Mouse (Mus musculus) liver, postnatal 0 days (tissue): Measurements from ENCODE around the gene Zfhx3. TPM values are rescaled to one million over a fixed set of nuclear protein-coding genes. Genes with fewer than 3 reads are reported as not detected.

Source experiments
- ATAC-seq: fragments of 200-750 bp; cut with Nextera tagmentation; 2 replicates; pipeline ENCODE4 v1.8.0; 2017; ENCODE audit warnings: mild to moderate bottlenecking, moderate library complexity
- DNase-seq: peaks from one replicate; pipeline ENCODE4 v3.0.0-alpha.2; 2016
- H3K27ac ChIP-seq: fragments of 300-500 bp; sonication (generic); 2 replicates; pipeline ENCODE4 v1.5.1; 2014; ENCODE audit warnings: antibody characterized with exemption, moderate library complexity, mild to moderate bottlenecking, low read depth
- H3K27me3 ChIP-seq: fragments of 300-500 bp; sonication (generic); 2 replicates; pipeline ENCODE4 v1.6.1; 2014; ENCODE audit warnings: low read length, control low read depth, mixed read lengths; ENCODE audit not compliant: insufficient read depth
- H3K36me3 ChIP-seq: fragments of 300-500 bp; sonication (generic); replicated peaks from 2 replicates; pipeline ENCODE4 v1.6.1; 2014; ENCODE audit warnings: mild to moderate bottlenecking, control low read depth, low read length, moderate library complexity, mixed read lengths; ENCODE audit not compliant: insufficient read depth
- H3K4me1 ChIP-seq: fragments of 300-500 bp; sonication (generic); 2 replicates; pipeline ENCODE4 v1.6.1; 2014; ENCODE audit warnings: antibody characterized with exemption, mild to moderate bottlenecking, control low read depth; ENCODE audit not compliant: insufficient read depth
- H3K4me2 ChIP-seq: fragments of 300-500 bp; sonication (generic); 2 replicates; pipeline ENCODE4 v1.6.1; 2014; ENCODE audit warnings: low read depth, mild to moderate bottlenecking, low read length, moderate library complexity, mixed read lengths
- H3K4me3 ChIP-seq: fragments of 300-500 bp; sonication (generic); 2 replicates; pipeline ENCODE4 v1.5.1; 2014; ENCODE audit warnings: low read depth, low read length
- H3K9ac ChIP-seq: fragments of 300-500 bp; sonication (generic); replicated peaks from 2 replicates; pipeline ENCODE4 v1.6.1; 2014; ENCODE audit warnings: mild to moderate bottlenecking, moderate library complexity
- H3K9me3 ChIP-seq: fragments of 300-500 bp; sonication (generic); 2 replicates; pipeline ENCODE4 v1.6.1; 2016; ENCODE audit warnings: mild to moderate bottlenecking, control low read depth, low read length, mixed read lengths
- CTCF ChIP-seq: sonication (generic); IDR thresholded peaks from 2 replicates; pipeline ENCODE4 v1.5.1; 2016; ENCODE audit warnings: antibody characterized with exemption, low read depth
- EP300 ChIP-seq: IDR thresholded peaks from 2 replicates; pipeline ENCODE4 v1.6.1; 2016; ENCODE audit warnings: antibody characterized with exemption, low read depth, mild to moderate bottlenecking
- WGBS: fragments of 180-500 bp; shearing (Covaris S2); extraction: QIAGEN DNeasy Blood & Tissue Kit; methylation state at CpG from one replicate; pipeline ENCODE4 v1.1.7; 2014; ENCODE audit not compliant: insufficient replicate concordance; 5-methylcytosine and 5-hydroxymethylcytosine counted together
- polyA plus RNA-seq: library from polyadenylated mRNA; unstranded; fragments of >200 nt; fragmentation: Nextera tagmentation; extraction: Ambion mirVana; gene quantifications from 2 replicates; pipeline ENCODE4 v1.2.1, GENCODE M21; 2015

Zfhx3 gene
- polyA plus RNA-seq, 1 experiment from 2014 or later = 1.2 TPM

DNA sequence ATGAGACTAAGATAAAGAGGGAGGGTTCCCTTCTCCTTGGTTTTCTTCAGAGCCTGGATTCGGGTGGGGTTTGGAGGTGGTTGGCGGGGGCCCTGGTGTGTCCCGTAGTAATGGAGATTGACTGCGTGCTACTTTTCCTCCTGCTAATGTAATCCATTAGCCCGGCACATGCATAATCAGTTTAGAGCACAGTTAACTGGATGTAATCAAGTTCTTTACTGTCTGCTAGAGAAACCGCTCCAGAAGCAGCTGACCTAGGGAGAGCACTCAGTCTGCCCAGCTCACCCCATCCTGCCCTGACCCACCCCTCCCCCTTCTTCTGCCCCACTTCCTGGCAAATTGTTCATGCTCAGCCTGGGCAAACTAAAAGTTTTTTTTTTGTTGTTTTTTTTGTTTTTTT, 860.6 kb downstream of the Zfhx3 start:
- TF ChIP-seq CTCF (no peak), EP300 (no peak)
- DNase-seq (no peak), ATAC-seq (no peak)
- Histone ChIP-seq H3K4me3 (no peak overlapping the region), H3K4me1 (peaks cover 2% of the 10 kb centered on the region; the same call in 1 of the 2 replicates), H3K9me3 (no peaks in the 10 kb centered on the region), H3K9ac (no peak overlapping the region), H3K27ac (no peak overlapping the region), H3K36me3 (peaks cover 6% of the 10 kb centered on the region; the same call in 1 of the 2 replicates), H3K27me3 (no peaks in the 10 kb centered on the region), H3K4me2 (no peak overlapping the region)
- 68% methylated on average over 6 of the region's 6 CpGs for WGBS

DNA sequence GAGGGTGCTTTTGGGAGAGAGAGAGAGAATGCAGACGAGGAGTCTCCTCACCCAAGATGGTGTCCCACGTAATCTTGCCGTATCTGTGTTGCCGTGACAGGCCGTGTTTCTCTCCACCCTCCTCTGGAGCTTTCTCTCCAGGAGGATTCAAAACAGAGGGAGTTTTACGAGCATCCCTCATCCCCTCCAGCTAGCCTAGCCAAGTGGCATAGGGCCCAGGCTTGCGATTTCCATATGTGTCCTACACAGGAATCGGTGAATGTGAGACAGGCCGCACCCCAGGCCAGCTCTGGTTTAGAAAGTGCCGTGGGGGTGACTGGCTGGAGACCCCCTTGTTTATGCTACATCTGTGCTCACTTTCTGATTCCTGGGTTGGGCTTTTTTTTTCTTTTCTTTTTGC, 869.2 kb downstream of the Zfhx3 start:
- H3K27ac ChIP-seq = no peak overlapping the region

DNA sequence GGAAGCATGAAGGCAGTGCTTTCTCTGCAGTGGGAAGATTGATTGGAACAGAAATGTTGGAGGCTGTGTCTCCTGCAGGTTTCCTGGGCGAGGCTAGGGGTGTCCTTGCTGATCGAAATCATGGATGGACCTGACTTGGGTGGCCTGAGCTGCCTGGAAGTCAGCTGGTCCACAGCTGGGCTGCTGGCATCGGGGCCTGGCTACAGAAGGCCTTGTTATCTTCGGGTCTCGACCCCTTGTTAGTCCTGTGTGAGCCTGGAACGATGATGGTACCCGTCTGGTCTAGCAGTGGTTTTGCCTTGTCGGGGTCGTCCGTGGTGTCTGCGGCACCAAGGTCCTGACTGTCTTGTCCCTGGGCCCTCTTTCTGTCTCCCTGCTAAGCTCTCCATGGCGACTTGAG, 870.9 kb downstream of the Zfhx3 start:
- H3K4me2 ChIP-seq = no peak overlapping the region
- no peak overlapping the region for H3K27ac ChIP-seq
- 70% methylated on average over 12 of the region's 12 CpGs for WGBS
- H3K9ac ChIP-seq = no peak overlapping the region
- TF ChIP-seq EP300 (no peak), CTCF (no peak)
- H3K4me3 ChIP-seq = no peak overlapping the region
- H3K9me3 ChIP-seq = no peaks in the 10 kb centered on the region
- no peak for ATAC-seq
- no peak for DNase-seq
- no peaks in the 10 kb centered on the region; the same call in 1 of the 2 replicates for H3K36me3 ChIP-seq
- no peaks in the 10 kb centered on the region for H3K4me1 ChIP-seq
- no peaks in the 10 kb centered on the region for H3K27me3 ChIP-seq

More for the DNA sequence above, 869.2 kb downstream of the Zfhx3 start:
- Histone ChIP-seq H3K4me1 (no peaks in the 10 kb centered on the region), H3K27me3 (no peaks in the 10 kb centered on the region), H3K4me3 (no peak overlapping the region), H3K36me3 (no peaks in the 10 kb centered on the region; the same call in 1 of the 2 replicates), H3K9me3 (no peaks in the 10 kb centered on the region), H3K4me2 (no peak overlapping the region), H3K9ac (no peak overlapping the region)
- DNase-seq (no peak), ATAC-seq (no peak)
- WGBS = 85% methylated on average over 10 of the region's 10 CpGs
- TF ChIP-seq CTCF (no peak), EP300 (no peak)

DNA sequence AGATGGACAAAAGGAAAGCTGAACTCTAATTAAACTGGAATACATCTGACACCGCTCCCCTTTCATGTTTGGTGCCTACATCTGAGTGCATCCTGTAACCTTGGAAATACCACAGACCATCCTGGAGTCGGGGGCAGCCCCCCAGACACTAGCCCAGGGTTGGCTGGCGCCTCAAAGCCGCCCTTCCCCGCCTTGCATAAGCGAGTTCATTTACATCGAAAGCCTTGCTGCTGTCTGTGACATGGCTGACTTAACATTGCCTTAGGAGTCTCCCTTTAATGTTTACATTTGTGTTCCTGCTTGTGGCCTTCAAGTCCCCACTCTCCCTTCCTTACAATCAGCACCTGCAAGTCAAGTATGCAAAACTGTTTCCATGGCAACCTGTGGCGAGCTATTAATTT, 876.8 kb downstream of the Zfhx3 start:
- H3K27ac ChIP-seq = peak overlapping the region; percentile 11; the same call in 1 of the 2 replicates
- ATAC-seq (no peak), DNase-seq (no peak)
- no peak for TF ChIP-seq CTCF
- no peaks in the 10 kb centered on the region for H3K9me3 ChIP-seq
- H3K9ac ChIP-seq = no peak overlapping the region
- H3K4me1 ChIP-seq = peaks cover 27% of the 10 kb centered on the region
- no peaks in the 10 kb centered on the region for H3K27me3 ChIP-seq
- WGBS = 50% methylated on average over 8 of the region's 8 CpGs
- H3K4me2 ChIP-seq = no peak overlapping the region
- no peaks in the 10 kb centered on the region for H3K36me3 ChIP-seq
- H3K4me3 ChIP-seq = no peak overlapping the region

DNA sequence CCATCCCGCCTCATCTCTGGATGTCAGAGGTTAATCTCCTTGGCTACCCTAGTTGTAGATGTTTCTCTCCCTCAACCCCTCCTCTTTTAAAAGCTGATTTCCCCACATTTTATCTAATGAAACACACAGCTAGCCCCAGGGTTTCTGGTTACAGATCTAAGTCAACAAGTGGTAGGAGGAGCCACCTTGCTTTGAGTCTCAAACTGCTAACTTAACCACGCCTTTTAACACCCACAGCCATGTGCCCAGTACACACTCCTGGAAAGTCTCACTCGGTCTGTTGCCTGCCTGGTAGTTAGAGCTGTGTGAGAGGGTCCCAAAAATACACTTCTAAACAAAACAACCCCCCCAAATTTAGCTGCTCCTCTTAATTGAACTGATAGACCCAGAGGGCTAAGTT, 877.4 kb downstream of the Zfhx3 start:
- H3K9ac ChIP-seq = no peak overlapping the region
- peak overlapping the region; percentile 28; the same call in 1 of the 2 replicates for H3K4me3 ChIP-seq
- peak overlapping the region; percentile 64 for H3K4me2 ChIP-seq
- 0 out of 2 replicates have a peak overlapping the region, but pooled peaks have one; percentile 55 for H3K27ac ChIP-seq
- peaks cover 27% of the 10 kb centered on the region for H3K4me1 ChIP-seq
- H3K27me3 ChIP-seq = no peaks in the 10 kb centered on the region
- DNase-seq = no peak
- ATAC-seq = peak; percentile 65
- no peaks in the 10 kb centered on the region for H3K9me3 ChIP-seq
- WGBS = 16% methylated on average over 3 of the region's 3 CpGs
- H3K36me3 ChIP-seq = no peaks in the 10 kb centered on the region
- TF ChIP-seq CTCF (no peak), EP300 (peak; percentile 42; the same call in 1 of the 2 replicates)

DNA sequence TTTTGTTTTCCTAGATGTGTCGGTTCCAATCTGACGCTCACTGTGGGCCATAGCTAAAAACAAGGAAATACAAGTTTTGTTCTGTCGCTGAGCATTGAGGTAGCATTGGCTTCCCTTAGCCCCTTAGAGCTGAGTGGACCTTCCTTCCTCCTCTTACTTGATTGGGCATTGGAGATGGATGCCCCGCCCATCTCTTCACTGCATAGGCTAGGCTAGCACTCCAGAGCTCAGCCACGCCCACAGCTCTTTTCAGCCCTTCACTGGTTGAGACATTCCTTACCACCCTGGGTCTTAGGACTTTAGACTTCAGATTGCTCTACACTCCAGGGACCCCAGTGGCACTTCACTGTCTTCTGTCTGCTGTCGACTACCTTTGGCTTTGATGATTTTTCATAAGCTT, 878.2 kb downstream of the Zfhx3 start:
- Histone ChIP-seq H3K36me3 (no peaks in the 10 kb centered on the region), H3K4me3 (peak overlapping the region; percentile 28), H3K9me3 (no peaks in the 10 kb centered on the region), H3K27ac (0 out of 2 replicates have a peak overlapping the region, but pooled peaks have one; percentile 55), H3K27me3 (no peaks in the 10 kb centered on the region), H3K4me1 (peaks cover 27% of the 10 kb centered on the region), H3K9ac (no peak overlapping the region), H3K4me2 (peak overlapping the region; percentile 64)
- 20% methylated on average over 6 of the region's 6 CpGs for WGBS
- TF ChIP-seq EP300 (no peak), CTCF (no peak)
- peak; percentile 89 for ATAC-seq
- DNase-seq = peak; percentile 74

DNA sequence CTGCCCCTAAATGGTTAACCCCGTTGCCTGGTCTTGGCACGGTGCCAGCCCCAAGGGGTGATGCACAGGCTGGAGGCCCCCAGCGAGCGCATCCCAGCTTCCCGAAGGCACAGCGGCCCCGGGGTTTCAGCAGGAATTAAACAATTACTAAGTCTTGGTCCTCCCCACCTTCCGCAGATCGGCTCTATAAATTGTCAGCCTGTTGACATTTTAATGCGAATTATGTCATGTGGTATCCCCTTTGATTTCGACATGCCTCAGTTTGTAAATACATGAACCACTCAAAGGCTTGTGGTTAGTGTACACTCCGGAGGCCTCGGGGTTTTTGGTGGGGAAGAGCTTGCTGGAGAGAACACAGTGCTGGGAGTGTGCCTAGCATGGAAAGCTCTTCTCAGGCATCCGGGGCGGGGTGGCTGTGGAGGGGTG, 880.4 kb downstream of the Zfhx3 start:
- H3K4me1 ChIP-seq = peaks cover 34% of the 10 kb centered on the region
- no peak for TF ChIP-seq EP300
- TF ChIP-seq CTCF = no peak
- ATAC-seq (0 out of 2 replicates have a peak, but pooled peaks have one; percentile 14), DNase-seq (peak; percentile 43)
- no peak overlapping the region for H3K4me3 ChIP-seq
- no peaks in the 10 kb centered on the region for H3K27me3 ChIP-seq
- no peak overlapping the region for H3K27ac ChIP-seq
- no peak overlapping the region for H3K9ac ChIP-seq
- no peaks in the 10 kb centered on the region for H3K36me3 ChIP-seq
- H3K9me3 ChIP-seq = no peaks in the 10 kb centered on the region
- WGBS = 33% methylated on average over 15 of the region's 15 CpGs
- peak overlapping the region; percentile 47 for H3K4me2 ChIP-seq
